Mouse (Mus musculus) erythroblast, adult 5-6 weeks (primary cell): Measurements from ENCODE around the gene Arhgef3. TPM values are rescaled to one million over a fixed set of nuclear protein-coding genes. Genes with fewer than 3 reads are reported as not detected.

Source experiments
- ATAC-seq: replicated peaks from 2 replicates; pipeline ENCODE4 v1.8.0; 2016; ENCODE audit warnings: moderate number of reproducible peaks, mild to moderate bottlenecking, moderate TSS enrichment, inconsistent platforms; ENCODE audit not compliant: poor library complexity, low FRiP score, severe bottlenecking
- total RNA-seq, 2 experiments: library from RNA; stranded (forward) in 1 of 2; stranded (reverse) in 1 of 2; fragments of 150-400 nt in 1 of 2; fragments of 200-764, 138-1000 nt in 1 of 2; gene quantifications; 2 replicates each; pipeline versions ENCODE4 v1.2.3 to v1.2.4; 2015 to 2017; ENCODE audit warnings: low replicate concordance in 2 of 2

Arhgef3 gene
- total RNA-seq, 2 experiments from 2014 or later, result 7.7 to 8.3 TPM

- no peak for ATAC-seq
Observed at GRCm38 (mm10) chr14:27289053-27289452, 174.4 kb downstream of the Arhgef3 start.

- ATAC-seq, result no peak
Observed at GRCm38 (mm10) chr14:27292101-27292500, 177.4 kb downstream of the Arhgef3 start.

GRCm38 (mm10) chr14:27295821-27296220 is 181.1 kb downstream of the Arhgef3 start:
- no peak for ATAC-seq

- no peak for ATAC-seq
Observed at GRCm38 (mm10) chr14:27296987-27297386, 182.3 kb downstream of the Arhgef3 start.

- ATAC-seq, result no peak
Observed at GRCm38 (mm10) chr14:27298875-27299274, 184.2 kb downstream of the Arhgef3 start.

GRCm38 (mm10) chr14:27299705-27300104 is 185.0 kb downstream of the Arhgef3 start:
- no peak for ATAC-seq

- no peak for ATAC-seq
Observed at GRCm38 (mm10) chr14:27301768-27302499, 187.2 kb downstream of the Arhgef3 start.

- no peak for ATAC-seq
Observed at GRCm38 (mm10) chr14:27303294-27303693, 188.6 kb downstream of the Arhgef3 start.

GRCm38 (mm10) chr14:27304408-27304807 is 189.7 kb downstream of the Arhgef3 start:
- ATAC-seq, result no peak

- ATAC-seq, result no peak
Observed at GRCm38 (mm10) chr14:27308761-27309160, 194.1 kb downstream of the Arhgef3 start.

GRCm38 (mm10) chr14:27310559-27311242 is 196.0 kb downstream of the Arhgef3 start:
- ATAC-seq, result no peak

GRCm38 (mm10) chr14:27312380-27312779 is 197.7 kb downstream of the Arhgef3 start:
- ATAC-seq, result no peak

GRCm38 (mm10) chr14:27315737-27316136 is 201.0 kb downstream of the Arhgef3 start:
- no peak for ATAC-seq

- ATAC-seq, result no peak
Observed at GRCm38 (mm10) chr14:27317146-27317545, 202.4 kb downstream of the Arhgef3 start.

- no peak for ATAC-seq
Observed at GRCm38 (mm10) chr14:27319386-27319785, 204.7 kb downstream of the Arhgef3 start.

GRCm38 (mm10) chr14:27322041-27322440 is 207.3 kb downstream of the Arhgef3 start:
- ATAC-seq, result no peak

- ATAC-seq, result no peak
Observed at GRCm38 (mm10) chr14:27324689-27325088, 210.0 kb downstream of the Arhgef3 start.

- ATAC-seq, result no peak
Observed at GRCm38 (mm10) chr14:27325537-27325936, 210.8 kb downstream of the Arhgef3 start.

GRCm38 (mm10) chr14:27327862-27328261 is 213.2 kb downstream of the Arhgef3 start:
- ATAC-seq, result no peak

GRCm38 (mm10) chr14:27328952-27329351 is 214.3 kb downstream of the Arhgef3 start:
- ATAC-seq, result no peak

GRCm38 (mm10) chr14:27331490-27332035 is 216.9 kb downstream of the Arhgef3 start:
- ATAC-seq, result no peak
